Mouse (Mus musculus): Measurements from ENCODE around the gene Erp44. TPM values are rescaled to one million over a fixed set of nuclear protein-coding genes. Genes with fewer than 3 reads are reported as not detected.

Erp44 gene
- polyA plus RNA-seq, 1 experiment from 2014 or later = 66.0 TPM

DNA sequence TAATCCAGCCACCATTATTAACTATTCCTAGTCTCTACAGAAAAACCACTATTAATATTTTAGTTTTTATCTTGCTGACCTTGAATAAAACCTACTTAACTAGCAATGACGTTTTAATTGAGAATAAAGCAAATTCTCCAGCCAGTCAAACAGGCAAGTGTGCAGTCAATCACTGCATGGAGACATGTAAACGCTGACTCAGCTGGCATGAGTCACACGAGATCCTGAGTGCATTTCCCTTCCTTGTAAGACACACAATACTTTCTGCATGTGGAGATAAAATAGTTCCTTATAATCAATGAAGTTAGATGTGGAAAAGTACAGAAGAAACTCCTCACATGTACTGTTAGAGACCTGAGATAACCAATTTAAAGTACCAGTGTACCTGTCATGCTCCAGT, 53.8 kb downstream of the Erp44 start:
- 41% methylated on average over 3 of the region's 3 CpGs for WGBS (ENCODE audit: insufficient replicate concordance)
- H3K36me3 ChIP-seq (replicated peaks; ENCODE audit: insufficient read depth, low read length) = no peaks in the 10 kb centered on the region
- H3K9ac ChIP-seq (replicated peaks) = no peak overlapping the region
- no peaks in the 10 kb centered on the region for H3K9me3 ChIP-seq (ENCODE audit: low read length)
- H3K4me2 ChIP-seq (ENCODE audit: low read depth, low read length) = no peak overlapping the region
- H3K27me3 ChIP-seq (ENCODE audit: insufficient read depth, low read length) = no peaks in the 10 kb centered on the region
- no peak overlapping the region for H3K27ac ChIP-seq (ENCODE audit: low read depth)
- TF ChIP-seq CTCF (IDR thresholded peaks at IDR 0.05; ENCODE audit: low read depth) (no peak), EP300 (IDR thresholded peaks at IDR 0.05; ENCODE audit: low read depth) (no peak)
- no peaks in the 10 kb centered on the region for H3K4me1 ChIP-seq (ENCODE audit: insufficient read depth)
- DNase-seq (no peak), ATAC-seq (no peak)
- H3K4me3 ChIP-seq (ENCODE audit: low read depth, low read length) = no peak overlapping the region

DNA sequence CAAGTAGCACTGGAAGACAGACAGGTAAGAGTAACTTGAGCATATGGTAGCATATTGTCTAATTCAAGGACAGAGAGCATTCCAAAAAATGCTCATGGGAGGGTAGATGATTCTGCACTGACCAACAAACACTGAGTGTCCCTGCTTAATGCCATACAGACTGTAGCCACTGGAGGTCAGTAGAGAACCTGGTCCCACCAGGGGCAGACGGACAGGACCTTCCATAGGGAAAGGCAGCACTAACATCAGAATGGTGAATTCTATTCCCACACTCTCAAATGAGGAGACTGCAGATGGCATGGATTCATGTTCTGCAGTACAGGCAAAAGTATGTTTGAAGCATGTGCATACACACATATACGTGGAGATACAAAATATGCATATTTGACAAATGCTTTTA, 54.2 kb downstream of the Erp44 start:
- no peak overlapping the region for H3K27ac ChIP-seq (ENCODE audit: low read depth)
- H3K4me1 ChIP-seq (ENCODE audit: insufficient read depth) = no peaks in the 10 kb centered on the region
- no peaks in the 10 kb centered on the region for H3K9me3 ChIP-seq (ENCODE audit: low read length)
- H3K4me3 ChIP-seq (ENCODE audit: low read depth, low read length) = no peak overlapping the region
- ATAC-seq (peak; percentile 72; the same call in 1 of the 2 replicates), DNase-seq (peak; percentile 68)
- TF ChIP-seq CTCF (IDR thresholded peaks at IDR 0.05; ENCODE audit: low read depth) (peak; percentile 95), EP300 (IDR thresholded peaks at IDR 0.05; ENCODE audit: low read depth) (no peak)
- H3K36me3 ChIP-seq (replicated peaks; ENCODE audit: insufficient read depth, low read length) = no peaks in the 10 kb centered on the region
- no peak overlapping the region for H3K9ac ChIP-seq (replicated peaks)
- 47% methylated on average over 2 of the region's 2 CpGs for WGBS (ENCODE audit: insufficient replicate concordance)
- H3K4me2 ChIP-seq (ENCODE audit: low read depth, low read length) = no peak overlapping the region
- H3K27me3 ChIP-seq (ENCODE audit: insufficient read depth, low read length) = no peaks in the 10 kb centered on the region

DNA sequence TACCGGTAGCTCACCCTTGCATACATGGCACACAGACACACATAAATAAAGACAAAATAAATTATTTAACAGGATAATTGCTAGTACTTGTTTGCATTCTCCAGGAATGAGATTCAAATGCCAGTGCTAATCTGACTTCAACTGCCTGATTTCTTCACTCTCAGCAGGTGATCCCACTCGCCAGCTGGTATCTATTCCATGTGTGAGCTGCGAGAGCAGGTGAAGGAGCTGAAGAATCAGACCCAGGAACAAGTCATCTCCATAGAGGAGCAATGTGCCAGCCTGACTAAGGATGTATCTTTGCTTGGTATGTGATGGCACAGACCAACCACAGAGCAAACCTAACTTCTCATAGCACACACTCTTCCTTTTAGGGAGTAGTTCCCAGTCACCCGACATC, 75.8 kb downstream of the Erp44 start:
- Histone ChIP-seq H3K36me3 (replicated peaks; ENCODE audit: insufficient read depth, low read length) (peaks cover 24% of the 10 kb centered on the region), H3K4me1 (ENCODE audit: insufficient read depth) (no peaks in the 10 kb centered on the region), H3K9ac (replicated peaks) (no peak overlapping the region), H3K4me3 (ENCODE audit: low read depth, low read length) (no peak overlapping the region), H3K27me3 (ENCODE audit: insufficient read depth, low read length) (no peaks in the 10 kb centered on the region), H3K4me2 (ENCODE audit: low read depth, low read length) (no peak overlapping the region), H3K27ac (ENCODE audit: low read depth) (no peak overlapping the region), H3K9me3 (ENCODE audit: low read length) (no peaks in the 10 kb centered on the region)
- ATAC-seq (no peak), DNase-seq (no peak)
- WGBS (ENCODE audit: insufficient replicate concordance) = 89% methylated on average over 4 of the region's 4 CpGs
- TF ChIP-seq CTCF (IDR thresholded peaks at IDR 0.05; ENCODE audit: low read depth) (no peak), EP300 (IDR thresholded peaks at IDR 0.05; ENCODE audit: low read depth) (no peak)

DNA sequence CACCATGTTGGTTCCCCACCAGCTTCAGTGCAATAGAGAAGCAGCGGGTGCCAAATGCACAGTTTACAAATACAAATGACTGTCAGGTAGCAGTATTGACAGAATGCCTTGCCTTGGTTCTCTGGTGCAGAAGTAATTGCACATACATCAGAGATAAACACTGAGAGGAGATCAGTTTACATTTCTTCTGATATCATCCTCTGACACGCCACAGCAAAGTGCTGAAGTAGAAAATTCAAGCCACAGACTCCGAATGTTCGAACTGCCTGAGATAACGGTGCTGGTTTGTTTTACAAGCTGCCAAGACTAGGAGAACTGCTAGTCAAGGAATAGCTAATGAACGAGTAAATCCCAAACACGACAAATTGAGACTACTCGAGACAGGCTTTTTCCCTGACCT, 80.9 kb downstream of the Erp44 start:
- Histone ChIP-seq H3K9ac (replicated peaks) (no peak overlapping the region), H3K4me3 (ENCODE audit: low read depth, low read length) (no peak overlapping the region), H3K4me2 (ENCODE audit: low read depth, low read length) (no peak overlapping the region), H3K27me3 (ENCODE audit: insufficient read depth, low read length) (no peaks in the 10 kb centered on the region), H3K36me3 (replicated peaks; ENCODE audit: insufficient read depth, low read length) (peaks cover 25% of the 10 kb centered on the region), H3K4me1 (ENCODE audit: insufficient read depth) (no peaks in the 10 kb centered on the region), H3K27ac (ENCODE audit: low read depth) (no peak overlapping the region), H3K9me3 (ENCODE audit: low read length) (no peaks in the 10 kb centered on the region)
- 74% methylated on average over 8 of the region's 8 CpGs for WGBS (ENCODE audit: insufficient replicate concordance)
- ATAC-seq (no peak), DNase-seq (no peak)
- TF ChIP-seq EP300 (IDR thresholded peaks at IDR 0.05; ENCODE audit: low read depth) (no peak), CTCF (IDR thresholded peaks at IDR 0.05; ENCODE audit: low read depth) (no peak)

DNA sequence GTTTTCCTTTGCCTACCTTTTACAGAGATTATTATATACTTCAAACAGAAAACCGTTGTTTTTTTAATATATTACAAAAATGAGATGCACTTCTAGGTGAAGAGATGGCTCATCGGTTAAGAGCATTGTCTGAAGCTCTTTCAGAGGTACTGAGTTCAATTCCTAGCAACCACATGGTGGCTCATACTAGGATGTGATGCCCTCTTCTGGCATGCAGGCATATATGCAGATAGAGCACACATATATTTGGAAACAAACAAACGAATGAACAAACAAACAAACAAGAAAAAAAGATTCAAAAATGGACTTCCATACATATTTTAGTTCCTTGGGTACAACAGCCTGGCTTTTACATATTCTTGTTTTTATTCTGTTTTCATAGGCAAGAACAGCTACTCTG, 81.4 kb downstream of the Erp44 start:
- Histone ChIP-seq H3K27ac (ENCODE audit: low read depth) (no peak overlapping the region), H3K4me1 (ENCODE audit: insufficient read depth) (no peaks in the 10 kb centered on the region), H3K4me3 (ENCODE audit: low read depth, low read length) (no peak overlapping the region), H3K27me3 (ENCODE audit: insufficient read depth, low read length) (no peaks in the 10 kb centered on the region), H3K9ac (replicated peaks) (no peak overlapping the region), H3K36me3 (replicated peaks; ENCODE audit: insufficient read depth, low read length) (peaks cover 20% of the 10 kb centered on the region), H3K9me3 (ENCODE audit: low read length) (no peaks in the 10 kb centered on the region), H3K4me2 (ENCODE audit: low read depth, low read length) (no peak overlapping the region)
- 78% methylated on average over 3 of the region's 3 CpGs for WGBS (ENCODE audit: insufficient replicate concordance)
- no peak for ATAC-seq
- DNase-seq = no peak
- TF ChIP-seq EP300 (IDR thresholded peaks at IDR 0.05; ENCODE audit: low read depth) (no peak), CTCF (IDR thresholded peaks at IDR 0.05; ENCODE audit: low read depth) (peak; percentile 58)

DNA sequence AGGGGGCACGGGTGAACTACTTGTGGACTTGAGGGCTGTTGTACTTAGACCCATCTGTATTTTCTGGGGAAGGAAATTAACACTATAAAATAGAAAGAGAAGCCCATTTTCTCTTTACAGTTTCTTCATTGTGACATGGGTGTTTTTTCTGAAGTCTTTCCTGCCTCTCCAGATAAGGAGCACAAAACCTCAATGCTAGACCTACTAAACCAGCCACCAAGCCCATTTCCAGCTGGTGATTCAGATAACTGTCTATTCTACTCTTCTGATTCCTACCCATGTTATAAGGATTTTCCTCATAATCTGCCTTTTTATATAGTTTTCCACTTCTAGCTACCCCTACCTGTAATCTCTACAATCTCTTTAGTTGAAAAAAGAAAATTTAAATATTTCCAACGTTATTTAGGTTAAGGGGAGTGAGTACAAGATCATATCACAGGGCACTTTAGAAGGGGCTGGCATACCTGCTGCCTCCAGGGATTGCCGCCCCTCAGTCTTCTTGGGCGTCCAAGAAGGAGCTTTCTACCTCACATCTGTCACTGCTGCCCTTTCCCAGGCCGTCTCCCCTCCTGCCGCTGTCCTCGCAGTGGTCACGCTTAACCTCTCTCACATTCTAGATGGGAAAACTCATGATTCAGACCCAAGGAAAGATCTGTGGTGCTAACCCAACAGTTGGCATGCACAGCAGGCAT, 97.1 kb downstream of the Erp44 start:
- Histone ChIP-seq H3K4me1 (ENCODE audit: insufficient read depth) (no peaks in the 10 kb centered on the region), H3K27me3 (ENCODE audit: insufficient read depth, low read length) (no peaks in the 10 kb centered on the region), H3K27ac (ENCODE audit: low read depth) (no peak overlapping the region), H3K4me3 (ENCODE audit: low read depth, low read length) (no peak overlapping the region), H3K36me3 (replicated peaks; ENCODE audit: insufficient read depth, low read length) (peaks cover 13% of the 10 kb centered on the region), H3K9me3 (ENCODE audit: low read length) (no peaks in the 10 kb centered on the region), H3K9ac (replicated peaks) (no peak overlapping the region), H3K4me2 (ENCODE audit: low read depth, low read length) (no peak overlapping the region)
- peak; percentile 64; the same call in 1 of the 2 replicates for TF ChIP-seq EP300 (IDR thresholded peaks at IDR 0.05; ENCODE audit: low read depth)
- no peak for TF ChIP-seq CTCF (IDR thresholded peaks at IDR 0.05; ENCODE audit: low read depth)
- ATAC-seq (peak; percentile 44; the same call in 1 of the 2 replicates), DNase-seq (no peak)
- 76% methylated on average over 8 of the region's 8 CpGs for WGBS (ENCODE audit: insufficient replicate concordance)

Data from liver, postnatal 0 days (tissue).